Mouse (Mus musculus) gastrocnemius, adult 18-20 months (tissue): Measurements from ENCODE around the gene Prl3b1. TPM values are rescaled to one million over a fixed set of nuclear protein-coding genes. Genes with fewer than 3 reads are reported as not detected.

Experiments
- DNase-seq: peaks from one replicate; pipeline ENCODE4 v3.0.0; 2021; ENCODE audit warnings: low spot score
- long read RNA-seq, 2 experiments: library from polyadenylated mRNA; stranded (forward); transcript quantifications; one replicate each; pipeline ENCODE4 v2.0.0; 2021
- total RNA-seq, 2 experiments: library from RNA; stranded (reverse); gene quantifications; 2 replicates each; pipeline ENCODE4 v1.2.3; 2021

Prl3b1 gene
- total RNA-seq, result not detected
- long read RNA-seq, experiment 1, result 0 reads
- long read RNA-seq, experiment 2, result 0 reads

- no peak for DNase-seq
Observed at GRCm38 (mm10) chr13:27241547-27241946, at the start of gene Prl3b1. Gene Prl3b1, plus strand, starts transcription at chr13:27241847.

GRCm38 (mm10) chr13:27196359-27196758 lies 45.3 kb upstream of the Prl3b1 start, which contains the start of gene Prl3c1:
Gene Prl3c1, plus strand, starts transcription at chr13:27196659.
- no peak for DNase-seq

- DNase-seq, result no peak
Observed at GRCm38 (mm10) chr13:27259136-27259535, 17.5 kb downstream of the Prl3b1 start, which contains the start of gene Prl3a1. Gene Prl3a1, plus strand, starts transcription at chr13:27259436.

Other genes with a start within 250 kb of the Prl3b1 start
- not detected for gene Prl, start 184.3 kb upstream of the Prl3b1 start, total RNA-seq
- not detected for gene Prl3d1, start 147.7 kb upstream of the Prl3b1 start, total RNA-seq
- gene Prl3d2, start 120.1 kb upstream of the Prl3b1 start, total RNA-seq, result not detected
- not detected for gene Prl3d3, start 85.1 kb upstream of the Prl3b1 start, total RNA-seq
- gene Prl3c1, start 45.2 kb upstream of the Prl3b1 start, total RNA-seq, result not detected
- gene Prl3a1, start 17.6 kb downstream of the Prl3b1 start, total RNA-seq, result not detected
- gene Prl6a1, start 70.8 kb downstream of the Prl3b1 start, total RNA-seq, result not detected
- not detected for gene Prl8a2, start 103.8 kb downstream of the Prl3b1 start, total RNA-seq
- gene Prl2b1, start 149.0 kb downstream of the Prl3b1 start, total RNA-seq, result not detected
- gene Prl8a6, start 196.8 kb downstream of the Prl3b1 start, total RNA-seq, result not detected